Mouse (Mus musculus): Measurements from ENCODE around the gene Vsig10.

- TF ChIP-seq POLR2A (IDR thresholded peaks at IDR 0.05; ENCODE audit: extremely low read depth, insufficient read depth, low read length): no peak
- no peak for TF ChIP-seq CTCF (IDR thresholded peaks at IDR 0.05; ENCODE audit: low read depth, low read length)
Measured at GRCm38 (mm10) chr5:117313420-117313819, 5.5 kb upstream of the Vsig10 start.
